Mouse (Mus musculus) G1E (cell line): Measurements from ENCODE around the gene Olfr544.

Experiments
- CTCF ChIP-seq: IDR thresholded peaks from 2 replicates; pipeline ENCODE4 v1.5.1; 2012; ENCODE audit warnings: low read depth, low read length, inconsistent platforms, mixed read lengths
- GATA1 ChIP-seq: IDR thresholded peaks from 2 replicates; pipeline ENCODE4 v1.6.1; 2012; ENCODE audit warnings: borderline replicate concordance, low read length, inconsistent platforms, mixed read lengths

DNA sequence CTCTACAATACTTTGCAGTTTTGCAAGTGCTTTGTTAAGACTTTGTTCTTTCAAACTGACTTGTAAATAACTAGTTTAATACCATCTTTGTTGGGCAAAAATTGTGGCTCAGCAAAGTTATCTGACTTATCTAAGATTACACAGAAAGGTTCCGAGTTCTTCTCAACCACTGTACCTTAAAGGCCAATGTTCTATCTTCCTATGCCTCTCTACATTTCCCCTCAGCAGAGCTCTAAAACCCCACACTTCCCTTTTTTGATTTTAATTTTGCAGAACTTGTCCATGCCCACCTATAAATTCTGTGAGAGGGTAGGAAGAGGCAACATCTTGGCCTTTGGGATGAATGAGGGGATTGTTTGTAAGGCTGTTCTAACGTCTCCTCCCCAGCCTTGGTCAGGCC, 53.8 kb downstream of the Olfr544 start:
- no peak for TF ChIP-seq CTCF
- TF ChIP-seq GATA1: no peak
